Mouse (Mus musculus) gastrocnemius, postnatal 25 days (tissue): ENCODE data around the gene Naip1. TPM values are rescaled to one million over a fixed set of nuclear protein-coding genes. Genes with fewer than 3 reads are reported as not detected.
"Not testable (repeated sequence)": the region's sequence is repeated elsewhere in the genome, so short reads cannot be mapped to it uniquely, and the experiment has no call there.

ENCODE experiments used
- DNase-seq: peaks from one replicate; pipeline ENCODE4 v3.0.0; 2022
- long read RNA-seq, 2 experiments: library from polyadenylated mRNA; stranded (forward); transcript quantifications; one replicate each; pipeline ENCODE4 v2.0.0; 2021
- total RNA-seq, 2 experiments: library from RNA; stranded (reverse); gene quantifications; 1 replicate in 1 of 2; 2 replicates in 1 of 2; pipeline ENCODE4 v1.2.3; 2021

Naip1 gene
- total RNA-seq = not detected
- long read RNA-seq, experiment 1 = 0 reads
- long read RNA-seq, experiment 2 = 0 reads

- DNase-seq = not testable (repeated sequence)
Measured at GRCm38 (mm10) chr13:100452415-100453127, at the start of gene Naip1. Gene Naip1 (minus strand): TSS chr13:100452869.

- not testable (repeated sequence) for DNase-seq
Measured at GRCm38 (mm10) chr13:100499625-100500024, 47.0 kb upstream of the Naip1 start.

- DNase-seq = no peak
Measured at GRCm38 (mm10) chr13:100495337-100495736, 42.7 kb upstream of the Naip1 start.

GRCm38 (mm10) chr13:100494370-100494769 is 41.7 kb upstream of the Naip1 start:
- not testable (repeated sequence) for DNase-seq

- no peak for DNase-seq
Measured at GRCm38 (mm10) chr13:100493313-100493712, 40.6 kb upstream of the Naip1 start.

- DNase-seq = peak; percentile 74
Measured at GRCm38 (mm10) chr13:100492061-100492787, 39.6 kb upstream of the Naip1 start, which contains the start of gene Gtf2h2. Gene Gtf2h2 (minus strand): TSS chr13:100492579.

GRCm38 (mm10) chr13:100491623-100492022 is 39.0 kb upstream of the Naip1 start:
- DNase-seq = no peak

GRCm38 (mm10) chr13:100490424-100490823 is 37.8 kb upstream of the Naip1 start:
- no peak for DNase-seq

GRCm38 (mm10) chr13:100483610-100484009 is 30.9 kb upstream of the Naip1 start:
- no peak for DNase-seq

- no peak for DNase-seq
Measured at GRCm38 (mm10) chr13:100463527-100464222, 11.0 kb upstream of the Naip1 start.

GRCm38 (mm10) chr13:100461336-100461735 is 8.7 kb upstream of the Naip1 start:
- no peak for DNase-seq

- no peak for DNase-seq
Measured at GRCm38 (mm10) chr13:100449495-100449894, 3.2 kb downstream of the Naip1 start.

- no peak for DNase-seq
Measured at GRCm38 (mm10) chr13:100440116-100440515, 12.6 kb downstream of the Naip1 start.

GRCm38 (mm10) chr13:100438701-100439100 is 14.0 kb downstream of the Naip1 start:
- no peak for DNase-seq

GRCm38 (mm10) chr13:100437322-100437825 is 15.3 kb downstream of the Naip1 start:
- no peak for DNase-seq

- DNase-seq = not testable (repeated sequence)
Measured at GRCm38 (mm10) chr13:100436556-100437163, 16.0 kb downstream of the Naip1 start.

- DNase-seq = not testable (repeated sequence)
Measured at GRCm38 (mm10) chr13:100419958-100420357, 32.7 kb downstream of the Naip1 start.

- DNase-seq = no peak
Measured at GRCm38 (mm10) chr13:100414428-100414827, 38.2 kb downstream of the Naip1 start.

- no peak for DNase-seq
Measured at GRCm38 (mm10) chr13:100409825-100410224, 42.8 kb downstream of the Naip1 start.

GRCm38 (mm10) chr13:100409181-100409580 is 43.5 kb downstream of the Naip1 start:
- no peak for DNase-seq

- DNase-seq = no peak
Measured at GRCm38 (mm10) chr13:100408242-100408641, 44.4 kb downstream of the Naip1 start.
